Mouse (Mus musculus): Measurements from ENCODE around the gene Obox3.
"Not testable (repeated sequence)": the region's sequence is repeated elsewhere in the genome, so short reads cannot be mapped to it uniquely, and the experiment has no call there.

DNA sequence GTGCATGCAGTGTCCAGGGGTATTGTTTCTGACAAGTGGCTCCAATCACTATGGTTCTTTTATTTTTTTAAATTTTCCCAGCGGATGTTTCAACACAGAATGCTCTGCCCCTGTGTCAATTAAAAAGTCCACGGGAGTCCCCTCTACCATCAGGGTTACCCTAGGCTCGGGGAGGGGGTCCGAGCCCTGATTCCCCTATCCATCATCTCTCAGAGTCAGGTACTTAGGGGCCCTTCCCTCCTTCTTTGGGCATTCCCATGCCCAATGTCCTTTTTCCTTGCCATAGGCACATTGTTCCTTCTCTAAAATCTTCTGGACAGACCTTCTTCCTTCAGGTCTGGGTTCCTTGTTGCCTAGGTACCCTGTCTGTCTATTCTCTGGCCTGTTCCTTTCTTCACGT, 130.3 kb downstream of the Obox3 start:
- not testable (repeated sequence) for TF ChIP-seq CTCF (conservative IDR thresholded peaks at IDR 0.05; ENCODE audit: low read length); POU5F1 (IDR thresholded peaks at IDR 0.05; ENCODE audit: borderline replicate concordance, low read length); NANOG (IDR thresholded peaks at IDR 0.05; ENCODE audit: borderline replicate concordance, low read length)
